Mouse (Mus musculus): ENCODE results near the gene Adcy6. TPM values are rescaled to one million over a fixed set of nuclear protein-coding genes. Genes with fewer than 3 reads are reported as not detected.

Gene Adcy6
- total RNA-seq (2023) = 1 to 10 TPM; 4.7 to 4.9 TPM

GRCm38 (mm10) chr15:98609331-98610130 lies at the start of gene Adcy6:
Adcy6 (minus strand) TSS chr15:98610076.

GRCm38 (mm10) chr15:98630540-98630939 lies 20.7 kb upstream of the Adcy6 start, which contains the start of gene Cacnb3:
Cacnb3 (plus strand) TSS chr15:98630840.

DNA sequence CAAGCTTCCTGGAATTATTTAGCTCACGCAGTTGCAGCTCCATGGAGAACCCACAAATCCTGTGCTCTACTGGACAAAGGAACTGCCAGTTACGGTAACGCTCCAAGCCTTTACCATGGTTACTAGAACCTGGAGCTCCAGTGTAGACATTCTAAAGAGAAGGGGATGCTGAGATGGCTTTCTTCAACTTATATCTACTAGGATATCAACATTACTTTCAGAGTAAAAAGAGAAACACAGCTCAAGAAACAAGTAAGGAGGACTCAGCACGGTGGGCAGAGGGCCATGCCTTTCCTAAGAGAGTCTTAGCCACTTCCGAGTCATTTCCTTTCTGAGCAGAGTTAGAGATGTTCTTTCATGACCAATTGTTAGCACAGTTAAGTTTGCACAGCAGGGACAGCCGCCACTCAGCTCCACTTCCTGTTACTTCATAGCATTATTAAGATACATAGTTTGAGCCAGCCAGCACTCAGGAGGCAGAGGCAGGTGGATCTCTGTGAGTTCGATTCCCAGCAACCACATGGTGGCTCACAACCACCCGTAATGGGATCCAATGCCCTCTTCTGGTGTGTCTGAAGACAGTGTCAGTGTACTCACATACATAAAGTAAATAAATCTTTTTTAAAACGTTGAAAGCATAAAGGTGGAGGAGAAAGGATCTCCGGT lies 38.9 kb downstream of the Adcy6 start, which contains the start of the genes Ccnt1 and 4930415O20Rik:
Ccnt1 (minus strand) TSS at position 51 of the 666 bp plus-strand sequence.
4930415O20Rik (plus strand) TSS at position 132 of the 666 bp plus-strand sequence.

Other genes with a start within 250 kb of the Adcy6 start
- gene Olfr283, start 229.1 kb downstream of the Adcy6 start, total RNA-seq (2023) = not detected
- not detected for gene Olfr282, start 178.9 kb downstream of the Adcy6 start, total RNA-seq (2023)
- gene Olfr281, start 157.5 kb downstream of the Adcy6 start, total RNA-seq (2023) = not detected
- not detected for gene OR5BS1P, start 140.2 kb downstream of the Adcy6 start, total RNA-seq (2023)
- gene Lalba, start 127.4 kb downstream of the Adcy6 start, total RNA-seq (2023) = not detected
- gene Olfr279, start 117.7 kb downstream of the Adcy6 start, total RNA-seq (2023) = not detected
- 10 to 100 TPM; 28.0 to 29.7 TPM for gene Kansl2, start 75.8 kb downstream of the Adcy6 start, total RNA-seq (2023)
- gene Ccnt1, start 39.2 kb downstream of the Adcy6 start, total RNA-seq (2023) = 10 to 100 TPM; 51.6 to 56.9 TPM
- not detected for gene 4930415O20Rik, start 39.1 kb downstream of the Adcy6 start, total RNA-seq (2023)
- under 1 TPM; 0.31 to 0.94 TPM for gene Cacnb3, start 20.8 kb upstream of the Adcy6 start, total RNA-seq (2023)
- 10 to 100 TPM; 61.6 to 67.6 TPM for gene Ddx23, start 52.8 kb upstream of the Adcy6 start, total RNA-seq (2023)
- 10 to 100 TPM; 13.5 to 16.8 TPM for gene Rnd1, start 67.4 kb upstream of the Adcy6 start, total RNA-seq (2023)
- not detected for gene Ccdc65, start 98.1 kb upstream of the Adcy6 start, total RNA-seq (2023)
- 1 to 10 TPM; 2.5 to 3.0 TPM for gene Fkbp11, start 118.1 kb upstream of the Adcy6 start, total RNA-seq (2023)
- 10 to 100 TPM; 67.4 to 74.6 TPM for gene Arf3, start 153.1 kb upstream of the Adcy6 start, total RNA-seq (2023)
- not detected for gene Wnt10b, start 168.1 kb upstream of the Adcy6 start, total RNA-seq (2023)
- not detected for gene Wnt1, start 179.8 kb upstream of the Adcy6 start, total RNA-seq (2023)
- gene Ddn, start 199.4 kb upstream of the Adcy6 start, total RNA-seq (2023) = not detected
- 100 to 1,000 TPM; 108 to 110 TPM for gene Prkag1, start 221.4 kb upstream of the Adcy6 start, total RNA-seq (2023)

Measured in neutrophil, adult 83 days (primary cell).